Mouse (Mus musculus) stomach, embryonic 14.5 days (tissue): ENCODE data around the gene Znrf3. TPM values are rescaled to one million over a fixed set of nuclear protein-coding genes. Genes with fewer than 3 reads are reported as not detected.
"Not testable (repeated sequence)": the region's sequence is repeated elsewhere in the genome, so short reads cannot be mapped to it uniquely, and the experiment has no call there.

ENCODE experiments used
- ATAC-seq: fragments of 200-750 bp; cut with Nextera tagmentation; 2 replicates; pipeline ENCODE4 v1.8.0; 2017; ENCODE audit warnings: low read depth, moderate TSS enrichment; ENCODE audit not compliant: insufficient number of reproducible peaks, insufficient read depth, low FRiP score
- H3K27ac ChIP-seq: fragments of 300-500 bp; sonication (generic); 2 replicates; pipeline ENCODE4 v1.5.1; 2014; ENCODE audit warnings: mild to moderate bottlenecking, low read length, moderate library complexity, mixed read lengths
- H3K27me3 ChIP-seq: fragments of 300-500 bp; sonication (generic); 2 replicates; pipeline ENCODE4 v1.6.1; 2014; ENCODE audit warnings: low read length, control low read depth, mixed read lengths; ENCODE audit not compliant: control insufficient read depth, insufficient read depth
- H3K36me3 ChIP-seq: fragments of 300-500 bp; sonication (generic); 2 replicates; pipeline ENCODE4 v1.6.1; 2014; ENCODE audit warnings: mild to moderate bottlenecking, control low read depth, low read length, moderate library complexity, mixed read lengths; ENCODE audit not compliant: control insufficient read depth, insufficient read depth
- H3K4me1 ChIP-seq: fragments of 300-500 bp; sonication (generic); 2 replicates; pipeline ENCODE4 v1.6.1; 2014; ENCODE audit warnings: low read length, control low read depth, mixed read lengths; ENCODE audit not compliant: control insufficient read depth, insufficient read depth
- H3K4me2 ChIP-seq: fragments of 300-500 bp; sonication (generic); replicated peaks from 2 replicates; pipeline ENCODE4 v1.6.1; 2014; ENCODE audit warnings: low read depth, low read length, control low read depth
- H3K4me3 ChIP-seq: fragments of 300-500 bp; sonication (generic); 2 replicates; pipeline ENCODE4 v1.5.1; 2014; ENCODE audit warnings: low read depth, low read length, control low read depth
- H3K9ac ChIP-seq: fragments of 300-500 bp; sonication (generic); replicated peaks from 2 replicates; pipeline ENCODE4 v1.6.1; 2014; ENCODE audit warnings: low read depth, mild to moderate bottlenecking, control low read depth, low read length, moderate library complexity, mixed read lengths
- H3K9me3 ChIP-seq: fragments of 300-500 bp; sonication (generic); 2 replicates; pipeline ENCODE4 v1.6.1; 2016; ENCODE audit warnings: low read depth, low read length, control low read depth; ENCODE audit not compliant: control insufficient read depth
- WGBS: fragments of 180-500 bp; shearing (Covaris S2); extraction: QIAGEN DNeasy Blood & Tissue Kit; methylation state at CpG from one replicate; pipeline ENCODE4 v1.1.7; 2014; 5-methylcytosine and 5-hydroxymethylcytosine counted together
- polyA plus RNA-seq: library from polyadenylated mRNA; unstranded; fragments of >200 nt; fragmentation: Nextera tagmentation; extraction: Ambion mirVana; gene quantifications from 2 replicates; pipeline ENCODE4 v1.2.1, GENCODE M21; 2014

The Znrf3 gene
- polyA plus RNA-seq, 1 experiment from 2014 or later = 19.7 TPM

DNA sequence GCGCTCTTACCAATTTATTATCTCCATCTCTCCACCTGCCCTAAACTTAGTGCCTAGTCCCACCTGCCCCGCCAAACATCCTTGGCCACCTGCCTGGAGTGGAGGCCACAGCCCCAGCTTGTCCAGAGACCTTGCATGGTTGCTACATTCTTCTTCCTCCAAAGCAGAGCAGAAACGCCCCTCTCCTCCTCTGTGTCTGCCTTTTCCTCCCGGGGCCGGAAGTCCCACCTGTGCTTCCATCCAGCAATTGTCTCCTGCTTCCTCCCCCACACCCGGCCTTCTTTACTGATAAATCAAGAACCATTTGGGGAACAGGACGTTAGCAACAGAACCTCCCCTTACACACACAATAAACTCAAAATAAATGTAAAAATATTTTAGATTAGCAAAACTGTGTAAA, 33.5 kb upstream of the Znrf3 start:
- 77% methylated on average over 7 of the region's 7 CpGs for WGBS
- ATAC-seq = no peak

DNA sequence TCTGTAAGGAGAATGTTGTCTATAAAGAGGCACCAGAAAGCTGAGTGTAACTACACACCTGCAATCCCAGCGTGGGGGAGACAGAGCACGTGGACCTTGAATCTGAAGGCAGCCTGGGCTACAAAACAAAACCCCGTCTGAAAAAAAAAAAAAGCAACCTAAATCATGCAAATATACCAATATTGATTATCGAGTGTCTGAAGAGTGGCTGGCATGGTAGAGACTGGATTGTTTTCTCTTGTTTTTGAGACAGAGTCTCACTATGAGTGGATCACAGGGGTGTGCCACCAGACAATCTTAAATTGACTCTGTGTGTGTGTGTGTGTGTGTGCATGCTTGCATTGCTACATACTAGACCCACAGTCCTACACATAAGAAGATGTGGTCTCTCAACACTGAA, 32.2 kb upstream of the Znrf3 start:
- no peaks in the 10 kb centered on the region for H3K4me1 ChIP-seq
- no peaks in the 10 kb centered on the region for H3K36me3 ChIP-seq
- H3K9ac ChIP-seq = no peak overlapping the region
- H3K9me3 ChIP-seq = no peaks in the 10 kb centered on the region
- no peak overlapping the region for H3K4me2 ChIP-seq
- H3K27me3 ChIP-seq = no peaks in the 10 kb centered on the region
- no peak for ATAC-seq
- no peak overlapping the region for H3K27ac ChIP-seq
- no peak overlapping the region for H3K4me3 ChIP-seq
- WGBS = 74% methylated on average over 4 of the region's 4 CpGs

More for the DNA sequence above, 33.5 kb upstream of the Znrf3 start:
- no peaks in the 10 kb centered on the region for H3K27me3 ChIP-seq
- no peak overlapping the region for H3K9ac ChIP-seq
- no peak overlapping the region for H3K4me2 ChIP-seq
- H3K27ac ChIP-seq = no peak overlapping the region
- no peaks in the 10 kb centered on the region for H3K4me1 ChIP-seq
- no peaks in the 10 kb centered on the region for H3K36me3 ChIP-seq
- H3K4me3 ChIP-seq = no peak overlapping the region
- H3K9me3 ChIP-seq = no peaks in the 10 kb centered on the region

DNA sequence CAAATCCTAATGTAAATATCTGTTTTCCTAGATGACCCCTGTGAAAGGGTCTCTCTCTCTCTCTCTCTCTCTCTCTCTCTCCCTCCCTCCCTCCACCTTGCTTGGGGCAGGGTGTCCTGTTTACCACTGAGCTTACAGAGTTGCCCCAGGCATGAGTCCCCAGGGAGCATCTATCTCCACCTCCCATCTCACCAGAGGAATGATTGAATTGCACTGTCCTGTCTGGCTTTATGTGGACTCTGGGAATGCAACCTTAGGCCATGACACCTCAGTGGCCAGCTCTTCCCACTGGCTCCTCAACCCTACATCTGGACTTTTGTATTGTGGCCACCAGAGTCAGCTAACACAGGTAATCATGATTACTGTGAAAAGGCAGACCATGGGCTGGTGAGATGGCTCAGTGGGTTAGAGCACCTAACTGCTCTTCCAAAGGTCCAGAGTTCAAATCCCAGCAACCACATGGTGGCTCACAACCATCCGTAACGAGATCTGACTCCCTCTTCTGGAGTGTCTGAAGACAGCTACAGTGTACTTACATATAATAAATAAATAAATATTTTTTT, 31.0 kb upstream of the Znrf3 start:
- H3K36me3 ChIP-seq, H3K9me3 ChIP-seq, ATAC-seq, H3K9ac ChIP-seq, H3K4me2 ChIP-seq, H3K27ac ChIP-seq, H3K27me3 ChIP-seq, H3K4me1 ChIP-seq, H3K4me3 ChIP-seq: not testable (repeated sequence)
- no CpG with 5 or more reads among the region's 2 CpGs for WGBS

DNA sequence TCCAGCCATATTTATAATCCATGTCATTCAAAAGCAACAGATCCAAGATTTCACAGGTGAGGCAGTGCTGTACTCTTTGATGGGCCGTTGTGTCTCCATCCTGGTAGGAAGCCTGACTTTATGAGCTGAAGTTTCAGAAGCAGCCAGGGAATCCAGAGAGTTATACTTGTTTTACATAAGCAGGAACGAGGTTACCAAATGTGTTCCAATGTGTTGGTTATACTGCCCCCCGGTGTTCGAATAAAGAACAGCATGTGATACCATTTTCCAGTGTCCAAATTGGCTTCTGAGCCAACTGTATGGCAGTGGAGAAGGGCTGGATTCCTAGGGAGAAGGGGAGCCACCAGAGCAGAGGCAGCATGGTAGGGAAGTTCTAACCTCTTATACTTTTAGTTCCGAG, 29.5 kb upstream of the Znrf3 start:
- H3K9ac ChIP-seq = no peak overlapping the region
- no peaks in the 10 kb centered on the region for H3K4me1 ChIP-seq
- H3K4me3 ChIP-seq = no peak overlapping the region
- WGBS = 17% methylated on average over 5 of the region's 5 CpGs
- no peaks in the 10 kb centered on the region for H3K9me3 ChIP-seq
- no peak overlapping the region for H3K4me2 ChIP-seq
- no peak for ATAC-seq
- H3K36me3 ChIP-seq = no peaks in the 10 kb centered on the region
- no peaks in the 10 kb centered on the region for H3K27me3 ChIP-seq
- no peak overlapping the region for H3K27ac ChIP-seq

DNA sequence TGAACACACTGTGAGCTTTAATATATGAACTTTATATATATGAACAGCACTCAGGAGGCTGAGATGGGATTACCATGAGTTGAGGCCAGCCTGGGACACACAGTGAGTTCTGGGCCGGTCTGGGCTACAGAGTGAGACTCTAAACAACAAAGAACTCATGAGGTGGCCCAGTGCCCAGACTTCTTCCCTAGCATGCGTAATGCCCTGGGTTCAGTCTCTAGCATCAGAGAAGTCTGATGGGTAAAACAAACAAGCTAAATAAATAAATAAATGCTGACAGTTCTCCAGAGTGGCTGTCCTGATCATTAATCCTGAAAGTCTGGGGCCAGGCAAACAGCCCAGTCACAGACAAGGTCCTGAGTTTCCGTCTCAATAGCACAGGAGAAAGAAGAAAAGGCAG, 25.4 kb upstream of the Znrf3 start:
- no peak for ATAC-seq
- Histone ChIP-seq H3K4me2 (no peak overlapping the region), H3K9ac (no peak overlapping the region), H3K27me3 (no peaks in the 10 kb centered on the region), H3K36me3 (no peaks in the 10 kb centered on the region), H3K27ac (no peak overlapping the region), H3K9me3 (no peaks in the 10 kb centered on the region), H3K4me3 (no peak overlapping the region), H3K4me1 (no peaks in the 10 kb centered on the region)
- 61% methylated on average over 3 of the region's 3 CpGs for WGBS

DNA sequence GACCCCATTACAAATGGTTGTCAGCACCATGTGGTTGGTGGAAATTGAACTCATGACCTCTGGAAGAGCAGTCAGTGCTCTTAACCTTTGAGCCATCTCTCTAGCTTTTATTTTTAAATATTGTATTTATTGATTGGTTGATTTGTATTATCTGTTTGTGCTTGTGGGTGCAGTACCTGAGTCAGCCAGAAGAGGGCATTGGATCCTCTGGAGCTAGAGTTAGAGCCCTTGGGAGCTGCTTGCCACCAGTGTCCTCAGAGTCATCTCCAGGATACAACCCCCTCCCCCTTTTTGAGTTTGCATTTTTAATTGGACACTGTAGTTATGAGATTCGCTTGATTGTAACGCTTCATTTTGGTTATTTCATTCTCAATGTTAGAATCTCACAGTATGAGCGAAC, 24.4 kb upstream of the Znrf3 start:
- Histone ChIP-seq H3K4me1 (no peaks in the 10 kb centered on the region), H3K9me3 (no peaks in the 10 kb centered on the region), H3K27me3 (no peaks in the 10 kb centered on the region), H3K4me2 (no peak overlapping the region), H3K4me3 (no peak overlapping the region), H3K27ac (no peak overlapping the region), H3K9ac (no peak overlapping the region), H3K36me3 (no peaks in the 10 kb centered on the region)
- no peak for ATAC-seq
- WGBS = 88% methylated on average over 3 of the region's 3 CpGs

DNA sequence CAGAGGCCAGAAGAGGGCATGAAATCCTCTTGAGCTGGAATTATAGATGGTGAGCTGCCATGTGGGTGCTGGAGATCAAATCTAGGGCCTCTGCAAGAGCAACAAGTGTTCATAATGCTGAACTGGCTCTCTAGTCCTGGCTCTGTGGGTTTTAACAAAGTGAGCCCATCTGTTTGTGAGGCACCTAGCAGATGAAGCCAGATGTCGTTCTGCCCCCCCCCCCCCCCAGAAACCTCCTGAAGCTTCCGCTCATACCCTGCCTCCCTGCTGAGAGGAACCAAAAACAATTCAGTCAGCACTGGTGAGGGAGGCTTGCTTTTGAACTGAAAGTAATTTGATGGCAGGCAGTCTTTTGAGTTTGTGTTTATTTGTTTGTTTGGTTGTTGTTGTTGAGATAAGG, 23.8 kb upstream of the Znrf3 start:
- H3K9ac ChIP-seq = no peak overlapping the region
- no peak overlapping the region for H3K4me3 ChIP-seq
- H3K27me3 ChIP-seq = no peaks in the 10 kb centered on the region
- ATAC-seq = no peak
- no peaks in the 10 kb centered on the region; the same call in 1 of the 2 replicates for H3K9me3 ChIP-seq
- no peak overlapping the region for H3K27ac ChIP-seq
- no peaks in the 10 kb centered on the region for H3K4me1 ChIP-seq
- no peaks in the 10 kb centered on the region for H3K36me3 ChIP-seq
- H3K4me2 ChIP-seq = no peak overlapping the region
- 39% methylated on average over 2 of the region's 2 CpGs for WGBS

DNA sequence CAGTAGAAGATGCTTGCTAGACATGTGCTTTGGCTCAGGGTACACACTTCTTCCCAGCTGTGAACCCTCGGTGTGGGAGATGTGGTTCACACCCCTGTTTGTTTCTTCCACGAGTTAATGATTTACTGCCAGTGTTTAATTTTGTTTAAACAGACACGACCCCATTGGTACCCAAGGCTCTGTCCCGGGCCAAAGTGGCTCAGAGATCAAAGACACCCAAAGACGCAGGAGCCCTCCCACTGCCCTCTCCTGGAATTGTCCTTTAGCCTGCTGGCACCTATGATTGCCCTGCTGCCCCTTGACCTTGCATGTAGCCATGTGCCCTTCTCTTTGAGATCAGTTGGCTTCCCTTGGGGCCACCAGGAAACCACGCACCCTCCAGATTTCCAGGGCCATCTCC, 7.3 kb upstream of the Znrf3 start:
- no peak overlapping the region for H3K27ac ChIP-seq
- no peaks in the 10 kb centered on the region for H3K27me3 ChIP-seq

DNA sequence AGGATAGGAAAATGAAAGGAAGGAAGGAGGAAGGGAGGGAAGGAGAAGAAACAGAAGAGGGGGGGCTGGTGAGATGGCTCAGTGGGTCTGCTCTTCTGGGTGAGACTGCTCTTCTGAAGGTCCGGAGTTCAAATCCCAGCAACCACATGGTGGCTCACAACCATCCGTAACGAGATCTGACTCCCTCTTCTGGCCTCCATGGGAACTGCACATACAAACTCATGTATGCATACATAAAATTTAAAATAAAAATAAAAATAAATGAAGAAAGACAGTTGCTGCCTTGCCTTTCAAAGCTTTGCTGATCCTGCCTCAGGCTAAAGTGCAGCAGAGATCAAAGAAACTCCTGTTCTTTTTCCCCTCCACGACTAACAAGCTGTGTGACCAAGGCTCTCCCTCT, 6.7 kb upstream of the Znrf3 start:
- H3K27ac ChIP-seq = no peak overlapping the region

More for the DNA sequence above, 7.3 kb upstream of the Znrf3 start:
- Histone ChIP-seq H3K4me3 (no peak overlapping the region), H3K4me1 (0 out of 2 replicates have a peak, but pooled peaks cover 5% of the 10 kb centered on the region), H3K9ac (no peak overlapping the region), H3K9me3 (no peaks in the 10 kb centered on the region), H3K4me2 (no peak overlapping the region), H3K36me3 (no peaks in the 10 kb centered on the region)
- 31% methylated on average over 6 of the region's 6 CpGs for WGBS
- no peak for ATAC-seq

More for the DNA sequence above, 6.7 kb upstream of the Znrf3 start:
- H3K9me3 ChIP-seq = no peaks in the 10 kb centered on the region
- WGBS = 68% methylated on average over 4 of the region's 4 CpGs
- H3K4me2 ChIP-seq = no peak overlapping the region
- no peak overlapping the region for H3K9ac ChIP-seq
- ATAC-seq = no peak
- no peaks in the 10 kb centered on the region for H3K36me3 ChIP-seq
- H3K4me1 ChIP-seq = 0 out of 2 replicates have a peak, but pooled peaks cover 5% of the 10 kb centered on the region
- no peaks in the 10 kb centered on the region for H3K27me3 ChIP-seq
- H3K4me3 ChIP-seq = no peak overlapping the region
